Mouse (Mus musculus) heart, adult 9 months (tissue): Measurements from ENCODE around the gene Med12l.

ENCODE experiments used
- DNase-seq, 2 experiments: peaks; one replicate each; pipeline ENCODE4 v3.0.0; 2022; ENCODE audit warnings: low spot score in 2 of 2

Gene Med12l

DNA sequence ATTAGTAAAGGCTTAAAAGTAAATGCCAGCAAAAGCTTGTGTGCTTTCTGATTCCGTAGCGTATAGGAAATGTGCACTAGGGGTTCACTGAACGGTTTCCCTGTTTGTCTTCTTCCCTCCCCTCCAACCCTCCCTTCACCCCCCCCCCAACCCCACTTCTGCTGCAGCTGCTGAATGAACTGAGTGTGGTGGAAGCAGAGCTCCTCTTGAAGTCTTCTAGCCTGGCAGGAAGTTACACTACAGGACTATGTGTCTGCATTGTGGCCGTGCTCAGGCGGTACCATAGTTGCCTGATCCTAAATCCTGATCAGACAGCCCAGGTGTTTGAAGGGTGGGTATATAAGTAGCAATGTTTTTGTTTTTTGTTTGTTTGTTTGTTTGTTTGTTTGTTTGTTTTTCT lies 229.3 kb downstream of the Med12l start:
- DNase-seq, result no peak

DNA sequence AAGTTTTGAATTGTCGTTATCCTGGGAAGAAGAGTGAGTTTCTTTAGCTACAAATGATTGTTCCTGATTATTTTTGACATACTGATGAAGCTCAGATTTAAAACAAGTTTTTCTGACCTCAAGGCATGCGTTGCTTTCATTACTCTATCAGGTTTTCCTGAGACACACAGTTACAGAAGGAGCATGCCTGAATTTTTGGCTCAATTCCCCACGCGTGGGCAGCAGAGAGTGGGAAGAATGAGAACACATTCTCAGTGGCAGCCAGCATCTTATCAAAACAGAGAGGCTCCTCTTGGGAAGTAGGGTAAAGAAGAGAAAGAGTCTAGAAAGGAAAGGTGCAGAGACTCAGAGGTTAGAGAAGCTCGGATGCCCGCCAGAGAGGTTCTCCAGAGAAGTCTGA lies 237.8 kb downstream of the Med12l start:
- no peak for DNase-seq

DNA sequence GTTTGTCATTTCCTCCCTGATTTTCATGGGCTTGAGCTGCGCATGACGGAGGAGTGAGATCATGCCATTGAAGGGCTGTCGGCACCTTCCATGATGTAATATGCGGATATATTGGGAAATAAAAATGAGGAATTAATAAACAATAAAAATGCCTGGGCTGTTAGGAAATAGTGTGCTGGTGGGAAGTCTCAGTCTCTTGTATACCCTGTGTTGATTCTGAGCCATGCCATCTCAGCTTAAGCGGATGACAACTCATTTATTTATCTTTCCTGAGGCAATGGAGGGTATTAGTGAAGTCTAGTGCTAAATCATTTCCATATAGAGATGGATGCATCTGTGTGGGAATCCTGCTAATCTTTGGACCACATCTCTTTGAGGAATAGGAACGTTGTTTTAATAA lies 242.4 kb downstream of the Med12l start:
- no peak for DNase-seq

GRCm38 (mm10) chr3:59250454-59250853 lies 244.8 kb downstream of the Med12l start:
- DNase-seq, result no peak

- no peak for DNase-seq
These were observed 252.4 kb downstream of the Med12l start for GRCm38 (mm10) chr3:59257740-59258664.

GRCm38 (mm10) chr3:59260745-59261144 lies 255.1 kb downstream of the Med12l start:
- peak in 1 of 2 experiments; percentile 22 for DNase-seq

- no peak for DNase-seq
These were observed 256.3 kb downstream of the Med12l start for GRCm38 (mm10) chr3:59261709-59262472.

GRCm38 (mm10) chr3:59262704-59263103 lies 257.1 kb downstream of the Med12l start, which contains the start of gene P2ry12:
Gene P2ry12, minus strand, starts transcription at chr3:59262871.
- DNase-seq, result peak in 1 of 2 experiments; percentile 32

GRCm38 (mm10) chr3:59263417-59263816 lies 257.8 kb downstream of the Med12l start:
- DNase-seq, result no peak

DNA sequence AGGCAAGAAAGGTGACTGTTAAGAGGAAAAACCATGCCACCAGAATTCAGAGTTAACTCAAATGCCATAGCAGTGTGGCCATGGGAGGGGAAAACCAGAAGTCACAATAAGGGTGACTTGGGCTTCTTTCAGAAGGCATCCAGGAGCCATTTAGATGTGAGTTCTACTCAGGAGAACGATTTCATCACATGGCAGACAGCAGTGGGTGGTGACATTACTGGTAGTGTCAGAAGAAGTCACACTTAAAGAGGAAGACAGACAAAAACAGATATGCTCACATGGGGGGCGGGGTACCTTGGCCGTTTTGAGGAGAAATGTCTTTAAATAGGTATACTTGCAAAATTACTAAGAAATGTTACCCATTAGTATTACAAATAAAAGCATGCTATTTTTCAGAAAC lies 258.4 kb downstream of the Med12l start:
- DNase-seq, result no peak

GRCm38 (mm10) chr3:59270811-59271210 lies 265.2 kb downstream of the Med12l start:
- no peak for DNase-seq

- DNase-seq, result no peak
These were observed 272.1 kb downstream of the Med12l start for GRCm38 (mm10) chr3:59277502-59278253.

DNA sequence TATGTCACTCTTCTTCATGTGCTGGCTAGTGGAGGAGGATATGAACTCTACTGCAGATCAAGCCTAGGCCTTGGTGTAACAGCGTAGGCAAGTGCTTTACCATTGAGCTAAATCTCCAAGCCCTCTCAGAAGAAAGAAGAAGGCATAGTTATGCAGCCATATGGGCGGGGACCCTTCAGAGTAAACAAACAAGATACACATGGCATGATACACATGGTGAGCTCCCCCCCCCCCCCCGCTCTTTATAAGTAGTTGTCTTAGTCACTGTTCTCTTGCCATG lies 272.6 kb downstream of the Med12l start:
- DNase-seq, result no peak

GRCm38 (mm10) chr3:59278620-59279019 lies 273.0 kb downstream of the Med12l start:
- DNase-seq, result no peak

- DNase-seq, result no peak
These were observed 284.9 kb downstream of the Med12l start for GRCm38 (mm10) chr3:59290551-59290950.

- no peak for DNase-seq
These were observed 288.0 kb downstream of the Med12l start for GRCm38 (mm10) chr3:59293437-59294199.

DNA sequence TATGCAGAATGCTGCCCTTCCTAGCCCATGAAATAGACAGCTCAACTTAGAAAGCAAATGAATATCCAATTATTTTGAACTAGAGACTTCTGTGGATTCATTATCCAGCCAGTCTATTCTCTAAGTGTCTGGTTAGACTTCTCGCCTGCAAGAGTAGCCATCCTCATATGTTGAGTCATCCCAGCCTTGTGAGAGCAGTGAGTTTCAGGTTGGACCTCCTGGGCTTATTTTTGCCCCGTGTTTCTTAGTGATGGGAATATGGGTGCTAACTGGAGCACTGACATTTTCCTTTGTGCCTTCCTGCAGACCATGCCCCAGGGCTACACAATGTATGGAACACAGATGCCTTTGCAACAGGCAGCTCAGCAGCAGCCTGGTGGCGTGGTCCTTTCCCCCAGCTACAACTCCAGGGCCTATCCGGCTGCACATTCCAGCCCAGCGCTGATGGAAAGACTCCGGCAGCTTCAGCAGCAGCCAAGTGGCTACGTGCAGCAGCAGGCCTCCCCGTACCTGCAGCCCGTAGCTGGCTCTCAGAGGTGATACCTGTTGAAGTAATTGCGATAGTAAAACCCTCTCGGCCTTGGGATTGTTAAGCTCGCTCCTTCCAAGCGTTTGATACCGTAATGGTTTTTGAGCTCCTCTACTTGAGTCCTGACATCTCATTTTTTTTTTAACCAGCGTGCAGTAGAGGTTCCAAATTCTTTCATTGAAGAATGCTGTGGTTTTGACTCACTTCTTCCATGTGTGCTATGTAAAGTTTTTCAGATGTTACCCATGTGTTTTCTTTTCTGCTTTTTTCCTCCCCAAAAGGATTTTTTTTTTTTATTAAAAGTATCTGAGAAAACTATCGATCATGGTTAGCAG lies 290.3 kb downstream of the Med12l start:
- DNase-seq, result no peak

GRCm38 (mm10) chr3:59296563-59297130 lies 291.0 kb downstream of the Med12l start:
- DNase-seq, result no peak

DNA sequence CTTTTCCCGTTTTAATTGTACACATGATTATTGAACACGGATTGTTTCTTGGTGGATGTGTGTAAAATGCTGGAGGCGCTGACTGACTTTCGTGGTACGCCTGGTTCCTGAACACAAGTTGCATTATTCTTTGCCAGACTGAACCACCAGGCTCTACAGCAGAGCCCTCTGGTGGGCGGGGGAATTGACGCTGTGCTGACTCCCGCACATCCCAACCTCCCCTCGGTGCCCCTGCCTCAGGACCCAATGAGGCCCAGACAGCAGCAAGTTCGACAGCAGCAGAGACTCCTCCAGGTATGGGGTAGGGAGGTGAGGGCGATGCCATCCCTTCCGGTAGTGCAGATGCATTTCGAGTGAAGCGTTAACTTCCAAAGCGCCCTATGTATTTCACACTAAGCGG lies 292.0 kb downstream of the Med12l start:
- DNase-seq, result no peak

DNA sequence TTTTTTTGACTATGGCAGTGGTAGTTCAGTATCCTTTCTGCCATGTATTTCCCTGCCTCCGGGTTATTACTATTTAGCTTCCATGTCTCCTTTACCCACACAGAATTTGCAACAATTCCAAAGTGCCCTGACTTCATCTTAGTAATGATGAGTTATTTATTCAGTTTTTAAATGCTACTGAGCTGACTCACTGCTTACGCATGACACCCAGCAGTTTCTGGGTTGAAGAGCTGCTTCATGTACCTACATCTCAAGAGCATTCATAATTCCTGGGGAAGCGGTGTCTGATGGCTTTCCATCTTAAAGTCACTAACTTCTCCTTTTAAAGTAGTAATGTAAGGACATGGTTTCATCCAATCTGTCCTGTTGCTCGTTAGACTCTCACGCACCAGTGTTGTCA lies 299.3 kb downstream of the Med12l start:
- DNase-seq, result no peak
